Mouse (Mus musculus) layer of hippocampus, adult 18-20 months (tissue): ENCODE data around the gene 1700023F06Rik. TPM values are rescaled to one million over a fixed set of nuclear protein-coding genes. Genes with fewer than 3 reads are reported as not detected.

Experiments used
- DNase-seq, 2 experiments: peaks; one replicate each; pipeline ENCODE4 v3.0.0; 2022; ENCODE audit warnings: low spot score in 2 of 2
- total RNA-seq, 2 experiments: library from RNA; stranded (reverse); gene quantifications; 2 replicates each; pipeline ENCODE4 v1.2.3; 2021

Gene 1700023F06Rik
- total RNA-seq, 2 experiments from 2014 or later = 1.6 to 2.2 TPM

DNA sequence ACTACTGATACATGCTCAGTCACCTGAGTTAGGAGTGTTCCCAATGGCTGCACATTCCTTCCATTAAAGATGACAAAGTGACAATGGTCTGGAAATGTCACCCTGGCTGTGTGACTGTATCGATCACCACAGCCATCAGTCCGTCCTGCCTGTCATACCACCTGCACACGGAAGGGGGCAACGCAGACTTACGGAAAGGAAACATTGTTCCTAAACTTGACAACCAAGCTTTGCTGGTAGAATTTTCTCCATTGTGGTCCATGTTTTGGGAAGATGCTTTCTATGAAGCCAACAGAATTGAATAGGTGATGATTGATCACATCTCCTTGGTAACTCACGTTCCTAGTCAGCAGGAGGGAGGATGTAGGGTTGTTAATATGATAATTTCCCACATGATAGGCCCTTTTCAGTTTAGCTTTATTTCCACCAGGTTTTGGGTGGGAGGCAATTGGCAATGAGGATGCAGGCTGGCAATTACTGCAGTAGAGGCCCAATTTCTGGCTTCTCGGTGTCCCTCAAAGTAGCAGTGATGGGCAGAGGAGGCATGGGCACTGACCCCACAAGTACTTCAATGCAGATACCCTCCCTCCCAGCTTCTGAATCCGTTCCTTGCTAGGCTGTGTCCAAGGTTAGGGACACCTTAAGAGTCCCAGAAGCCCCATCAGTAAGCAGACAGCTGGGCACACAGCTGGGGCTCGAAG is 39.5 kb downstream of the 1700023F06Rik start:
- DNase-seq = peak; percentile 77 to 92

GRCm38 (mm10) chr11:103164391-103164790 is 44.0 kb downstream of the 1700023F06Rik start:
- DNase-seq = no peak

- DNase-seq = no peak
Measured at GRCm38 (mm10) chr11:103162132-103162531, 46.2 kb downstream of the 1700023F06Rik start.

DNA sequence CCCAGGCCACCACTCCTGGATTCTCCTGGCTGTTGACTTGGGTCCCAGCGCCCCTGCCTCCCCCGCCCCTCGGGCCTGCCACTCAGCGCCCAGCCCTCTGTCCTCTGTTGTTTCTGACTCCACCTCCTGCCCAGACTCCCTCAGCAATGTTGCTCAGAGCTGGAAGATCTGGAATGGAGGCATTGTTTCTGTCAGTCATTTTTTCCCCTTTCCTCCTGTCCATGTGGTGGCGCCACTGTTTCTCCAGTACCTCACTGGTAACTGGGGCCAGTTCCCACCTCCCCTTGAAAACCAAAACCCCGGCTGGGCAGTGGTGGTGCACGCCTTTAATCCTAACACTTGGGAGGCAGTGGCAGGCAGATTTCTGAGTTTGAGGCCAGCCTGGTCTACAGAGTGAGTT is 46.9 kb downstream of the 1700023F06Rik start:
- no peak for DNase-seq

DNA sequence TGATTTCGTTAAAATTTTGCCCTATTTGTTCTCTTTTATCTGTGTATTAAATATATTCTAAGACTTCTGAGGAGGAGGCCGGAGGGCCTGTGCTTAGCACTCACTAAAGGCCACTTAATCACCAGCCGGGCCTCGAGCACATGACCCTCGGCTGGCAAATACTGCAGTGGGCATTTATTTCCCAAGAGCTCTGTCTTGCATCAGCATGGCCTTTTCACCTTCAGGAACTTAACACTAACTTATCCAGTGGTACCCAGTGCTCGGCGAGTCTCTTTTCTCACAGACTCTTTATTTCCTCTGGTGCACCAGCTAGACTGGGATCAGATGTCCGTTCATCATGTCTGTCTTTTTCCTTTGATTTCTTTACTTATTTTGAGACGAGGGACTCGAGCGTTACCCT is 47.6 kb downstream of the 1700023F06Rik start:
- DNase-seq = no peak

GRCm38 (mm10) chr11:103158621-103159478 is 49.5 kb downstream of the 1700023F06Rik start:
- DNase-seq = peak; percentile 86 to 96

- no peak for DNase-seq
Measured at GRCm38 (mm10) chr11:103149771-103150170, 58.6 kb downstream of the 1700023F06Rik start.

Other genes starting within 250 kb of the 1700023F06Rik start
- gene Nmt1, start 180.4 kb downstream of the 1700023F06Rik start, total RNA-seq = 100 to 1,000 TPM; 166 to 172 TPM
- 10 to 100 TPM; 68.9 to 69.0 TPM for gene Dcakd, start 180.2 kb downstream of the 1700023F06Rik start, total RNA-seq
- gene Plcd3, start 106.9 kb downstream of the 1700023F06Rik start, total RNA-seq = 10 to 100 TPM; 11.0 TPM
- gene Acbd4, start 106.9 kb downstream of the 1700023F06Rik start, total RNA-seq = 10 to 100 TPM; 75.1 to 90.2 TPM
- gene Hexim1, start 92.3 kb downstream of the 1700023F06Rik start, total RNA-seq = 10 to 100 TPM; 53.7 to 57.3 TPM
- gene Hexim2, start 76.1 kb downstream of the 1700023F06Rik start, total RNA-seq = 10 to 100 TPM; 11.2 to 12.5 TPM
- gene Fmnl1, start 37.5 kb downstream of the 1700023F06Rik start, total RNA-seq = 100 to 1,000 TPM; 132 to 148 TPM
- gene Spata32, start 9.9 kb upstream of the 1700023F06Rik start, total RNA-seq = 1 to 10 TPM in 1 of 2 experiments, under 1 TPM in 1; 0.99 to 1.6 TPM
- gene Map3k14, start 58.9 kb upstream of the 1700023F06Rik start, total RNA-seq = 1 to 10 TPM; 4.5 to 4.7 TPM
- gene Arhgap27, start 155.1 kb upstream of the 1700023F06Rik start, total RNA-seq = 10 to 100 TPM; 10.5 to 12.1 TPM
- gene Plekhm1, start 204.1 kb upstream of the 1700023F06Rik start, total RNA-seq = 10 to 100 TPM; 19.8 to 21.2 TPM